Mouse (Mus musculus) kidney, adult 9 months (tissue): Measurements from ENCODE around the gene Slc26a1.
"Not testable (repeated sequence)": the region's sequence is repeated elsewhere in the genome, so short reads cannot be mapped to it uniquely, and the experiment has no call there.

Experiments
- DNase-seq: peaks from one replicate; pipeline ENCODE4 v3.0.0; 2022

The Slc26a1 gene

DNA sequence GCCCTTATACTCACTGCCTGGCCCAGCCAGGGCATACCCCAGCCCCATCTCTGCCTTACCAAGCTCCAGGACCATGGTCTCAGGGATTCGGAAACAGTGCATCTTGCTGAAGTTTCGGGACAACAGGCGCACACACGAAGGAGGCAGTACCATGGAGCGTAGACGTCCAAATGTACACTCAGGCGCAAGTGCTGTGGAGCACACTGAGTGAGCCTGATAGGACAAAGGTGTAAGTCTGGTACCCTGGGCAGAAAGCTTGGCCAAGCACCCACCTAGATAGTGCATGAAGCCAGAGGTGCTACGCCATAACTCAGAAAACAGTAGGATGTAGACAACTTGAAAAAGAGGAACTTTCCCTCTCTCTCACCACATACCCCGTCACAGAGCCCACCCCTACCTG is 20.0 kb downstream of the Slc26a1 start:
- no peak for DNase-seq

DNA sequence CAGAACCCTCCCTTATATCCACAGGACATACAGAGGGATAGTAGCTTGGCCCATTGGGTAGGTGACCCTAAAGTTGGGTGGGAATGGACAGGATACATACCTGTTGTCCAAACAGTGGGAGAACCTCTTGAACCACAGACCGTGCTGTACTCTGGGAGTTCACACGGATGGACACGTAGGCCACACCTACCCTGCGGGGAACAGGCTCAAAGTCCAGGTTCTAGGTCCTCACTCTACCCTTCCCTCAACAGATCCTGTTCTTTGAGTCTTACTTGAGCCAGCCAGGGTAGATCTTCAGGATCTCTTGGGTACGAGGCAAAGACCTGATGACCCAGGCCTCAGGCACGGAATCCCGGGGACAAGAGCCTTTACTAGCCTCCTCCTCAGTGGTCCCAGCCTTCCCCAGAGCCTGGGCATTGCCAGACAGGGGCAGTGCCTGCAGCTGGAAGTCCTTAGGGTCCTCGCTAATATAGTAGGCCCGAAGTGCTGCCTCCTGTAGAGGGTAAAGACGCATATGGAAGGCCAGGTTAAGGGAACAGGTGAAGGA is 20.9 kb downstream of the Slc26a1 start:
- DNase-seq = peak; percentile 79

DNA sequence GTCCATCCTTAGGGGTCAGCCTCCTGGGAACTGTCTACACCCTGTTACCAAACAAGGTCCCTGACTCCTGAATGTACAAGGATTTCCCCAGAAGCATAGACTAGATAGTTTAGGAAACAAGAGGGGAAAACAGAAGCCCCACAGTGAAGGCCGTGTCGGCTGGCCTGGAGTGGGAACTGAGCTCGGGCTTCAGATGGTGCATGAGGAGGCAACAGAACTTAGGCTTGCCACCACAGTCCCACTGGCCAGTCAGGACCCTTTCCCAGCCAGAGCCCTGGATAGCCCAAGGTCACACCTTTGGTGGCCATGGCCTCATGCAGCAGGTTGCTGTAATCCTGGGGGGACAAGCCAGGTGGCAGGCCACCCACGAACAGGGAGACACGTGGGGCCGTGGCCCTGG is 22.0 kb downstream of the Slc26a1 start:
- no peak for DNase-seq

DNA sequence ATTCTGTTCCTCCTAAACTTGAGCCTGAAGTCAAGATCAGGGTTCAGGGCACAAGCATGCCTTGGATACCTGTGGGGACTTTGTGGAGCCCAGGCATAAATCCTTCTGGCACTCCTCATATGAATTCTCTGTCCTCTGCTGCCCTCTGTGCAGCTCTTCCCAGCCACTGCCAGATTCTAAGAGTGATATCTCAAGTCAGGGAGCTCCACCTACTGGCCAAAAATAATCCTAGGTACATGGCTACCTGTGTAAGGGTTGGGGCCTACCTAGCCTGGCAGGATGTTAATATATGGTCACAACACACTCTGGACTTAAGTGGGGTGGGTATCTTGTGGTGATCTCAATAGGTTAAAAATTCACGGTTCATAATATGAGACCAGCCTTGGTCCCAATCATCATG is 23.5 kb downstream of the Slc26a1 start:
- peak; percentile 90 for DNase-seq

DNA sequence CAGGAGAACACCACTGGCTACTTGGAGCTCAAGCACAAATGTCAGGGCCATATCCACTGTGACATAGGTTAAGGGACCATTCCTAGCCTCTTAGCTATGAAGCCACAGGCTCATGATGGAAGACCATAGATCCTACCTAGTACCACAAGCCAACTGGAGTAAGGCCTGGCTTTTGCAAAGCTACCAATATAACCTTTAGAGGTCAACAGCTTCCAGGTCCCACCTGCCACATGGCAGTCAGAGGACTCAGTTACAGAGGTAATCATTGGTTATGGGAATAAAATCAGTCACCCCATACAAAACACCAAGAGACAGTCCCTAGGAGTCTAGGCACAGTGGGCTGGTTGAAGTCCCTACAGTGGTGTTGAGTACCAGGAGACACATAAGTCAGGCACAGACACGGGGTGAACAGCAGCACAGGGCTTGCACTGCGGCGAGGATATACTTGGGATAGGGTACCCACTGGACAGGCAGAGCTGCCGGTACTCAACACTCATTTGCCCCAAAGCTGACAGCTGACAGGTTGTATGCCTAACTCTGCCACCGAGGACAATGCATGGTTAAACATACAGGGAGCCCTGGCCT is 24.1 kb downstream of the Slc26a1 start:
- no peak for DNase-seq

DNA sequence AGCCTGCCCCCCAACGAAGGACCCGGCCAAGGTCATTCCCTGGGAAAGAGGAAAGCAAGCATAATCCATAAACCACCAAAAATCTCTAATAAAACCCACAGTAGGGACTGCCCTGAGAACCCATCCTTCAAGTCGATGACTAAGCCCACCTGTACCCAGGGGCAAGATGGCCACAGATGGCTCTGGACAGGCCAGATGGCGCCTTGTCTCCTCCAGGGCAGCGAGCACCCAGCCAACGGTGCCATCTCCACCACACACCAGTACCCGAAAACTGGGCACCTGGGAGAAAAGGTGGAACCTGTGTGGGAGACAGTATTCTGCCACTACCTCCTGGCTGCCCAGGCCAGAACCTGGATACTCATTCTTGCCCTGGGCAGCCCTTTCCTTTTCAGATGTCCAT is 25.0 kb downstream of the Slc26a1 start:
- DNase-seq = no peak

DNA sequence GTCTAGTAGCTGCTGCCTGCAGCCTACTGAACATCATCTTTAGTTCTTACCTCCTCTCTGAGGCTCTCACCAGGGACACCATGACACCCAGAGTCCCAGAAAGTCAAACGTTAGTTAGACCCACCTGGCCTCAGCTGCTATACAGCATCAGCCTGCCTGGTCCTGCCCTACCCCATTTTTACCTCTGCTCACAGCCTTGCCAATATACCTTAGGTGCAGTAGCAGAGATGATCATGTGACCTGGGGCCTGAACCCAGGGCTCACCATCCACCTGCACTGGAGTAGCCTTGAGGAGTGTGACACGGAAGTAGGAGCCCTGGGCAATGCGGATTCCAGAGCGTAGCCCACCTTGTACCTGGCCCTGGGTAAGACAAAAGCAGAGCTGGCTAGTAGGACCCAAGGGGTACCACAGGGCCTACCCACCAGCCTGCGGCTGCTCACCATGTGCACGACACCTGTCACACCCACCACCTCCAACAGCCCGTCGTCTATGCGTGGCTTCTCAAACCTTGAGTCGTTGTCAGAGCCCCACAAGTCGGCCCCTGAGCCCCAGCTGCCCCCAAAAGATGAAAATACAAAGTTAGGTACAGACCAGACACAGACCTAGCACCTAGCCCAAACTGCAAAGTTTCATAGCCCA is 26.3 kb downstream of the Slc26a1 start:
- no peak for DNase-seq

DNA sequence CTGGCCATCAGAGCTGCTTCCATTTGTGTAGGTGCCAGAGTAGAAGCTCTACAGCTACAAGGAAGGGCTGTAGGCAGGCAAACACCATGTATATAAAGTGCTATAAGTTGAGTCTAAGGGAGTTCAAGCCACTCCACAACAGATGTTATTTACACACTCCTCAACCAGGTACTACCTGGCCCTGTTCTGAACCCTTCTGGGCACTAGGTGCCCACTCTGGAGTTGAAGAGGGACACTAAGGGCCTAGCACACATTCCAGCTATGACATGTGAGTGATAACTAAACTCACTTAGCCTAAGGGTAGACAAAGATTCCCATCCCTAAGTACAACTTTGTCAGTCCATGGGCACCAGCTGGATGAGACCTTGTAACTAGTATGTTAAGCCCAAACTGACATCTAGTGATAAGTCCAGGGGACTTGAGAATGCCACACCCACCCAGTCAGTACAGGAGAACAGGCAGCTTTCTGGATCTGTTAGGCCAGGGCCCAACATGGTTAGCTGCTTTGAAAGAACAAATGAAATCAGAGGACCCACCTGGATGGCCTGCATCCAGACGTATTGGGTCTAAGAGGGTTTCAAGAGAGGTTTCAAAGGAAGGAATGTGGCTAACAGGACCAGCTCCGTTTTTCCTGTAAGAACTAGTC is 27.4 kb downstream of the Slc26a1 start:
- no peak for DNase-seq

DNA sequence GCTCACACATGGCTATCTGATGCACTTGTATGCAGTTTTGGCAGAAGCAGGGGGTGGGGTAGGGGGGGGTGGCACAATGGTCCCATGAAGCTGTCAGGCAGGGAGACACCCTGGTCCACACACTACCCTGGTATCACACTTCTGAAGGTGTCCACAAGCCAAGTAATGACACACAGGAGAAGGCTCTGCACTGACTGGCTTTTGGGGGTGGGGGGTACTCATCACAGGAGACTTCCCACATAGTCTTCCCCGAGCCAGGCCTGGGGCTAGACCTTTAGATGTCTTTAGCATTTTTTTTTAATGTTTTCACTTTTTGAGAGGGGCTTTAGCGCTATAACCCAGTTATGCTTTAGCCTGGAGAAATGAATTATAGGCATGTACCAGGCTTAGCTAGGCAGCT is 28.1 kb downstream of the Slc26a1 start:
- no peak for DNase-seq

DNA sequence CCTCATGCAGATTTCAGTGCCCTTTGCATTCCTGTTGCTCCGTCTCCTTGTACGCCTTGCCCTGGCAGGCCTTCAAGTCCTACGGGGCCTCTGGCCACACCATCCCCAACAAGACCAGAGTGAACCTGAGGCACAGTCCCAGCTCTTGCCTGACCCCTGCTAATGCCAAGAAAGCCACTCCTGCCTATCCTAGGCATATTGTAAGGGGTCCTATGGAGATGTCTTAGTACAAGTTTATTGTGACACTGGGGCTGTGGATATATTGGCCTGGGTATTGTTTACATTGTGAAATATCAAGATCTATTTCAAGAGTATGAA is 29.1 kb downstream of the Slc26a1 start:
- no peak for DNase-seq

DNA sequence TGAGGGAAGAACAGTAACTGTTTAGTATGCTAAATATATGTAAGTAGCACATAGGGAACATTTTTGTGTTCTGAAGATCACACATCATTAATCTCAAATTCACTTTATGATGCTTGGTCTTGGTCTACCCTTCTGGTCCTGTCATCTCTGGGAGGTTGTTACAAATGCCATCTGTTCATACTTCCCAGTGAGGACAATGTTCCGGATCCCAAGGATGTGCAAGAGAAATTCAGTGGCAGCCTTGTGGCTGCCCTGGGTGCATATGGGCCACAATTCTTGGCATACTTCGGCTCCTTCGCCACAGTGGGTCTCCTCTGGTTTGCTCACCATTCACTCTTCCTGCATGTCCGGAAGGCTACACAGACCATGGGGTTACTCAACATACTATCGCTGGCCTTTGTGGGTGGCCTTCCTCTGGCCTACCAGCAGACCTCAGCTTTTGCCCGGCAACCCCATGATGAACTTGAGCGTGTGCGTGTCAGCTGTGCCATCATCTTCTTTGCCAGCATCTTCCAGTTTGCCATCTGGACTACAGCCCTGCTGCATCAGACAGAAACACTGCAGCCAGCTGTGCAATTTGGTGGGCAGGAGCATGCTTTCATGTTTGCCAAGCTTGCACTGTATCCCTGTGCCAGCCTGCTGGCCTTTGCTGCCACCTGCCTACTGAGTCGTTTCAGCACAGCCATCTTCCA is 29.6 kb downstream of the Slc26a1 start:
- no peak for DNase-seq

DNA sequence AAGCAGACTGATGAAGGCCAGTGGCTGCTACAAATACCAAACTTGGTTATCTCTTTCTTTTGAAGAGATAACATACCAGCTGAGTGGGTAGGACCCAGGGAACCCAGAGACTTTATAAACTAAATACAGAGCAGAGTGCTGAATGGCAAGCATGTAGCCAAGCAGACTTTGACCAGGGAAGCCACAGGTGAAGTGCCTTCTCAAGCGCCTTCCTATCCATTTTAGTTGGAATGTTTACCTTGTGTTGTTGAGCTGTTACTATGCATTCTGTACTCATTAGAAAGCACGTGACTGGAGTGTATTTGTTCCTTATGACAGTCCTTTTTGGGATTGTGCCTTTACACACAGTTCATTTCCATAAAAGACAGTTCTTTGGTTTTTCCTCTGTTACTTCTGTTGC is 31.7 kb downstream of the Slc26a1 start:
- DNase-seq = no peak

DNA sequence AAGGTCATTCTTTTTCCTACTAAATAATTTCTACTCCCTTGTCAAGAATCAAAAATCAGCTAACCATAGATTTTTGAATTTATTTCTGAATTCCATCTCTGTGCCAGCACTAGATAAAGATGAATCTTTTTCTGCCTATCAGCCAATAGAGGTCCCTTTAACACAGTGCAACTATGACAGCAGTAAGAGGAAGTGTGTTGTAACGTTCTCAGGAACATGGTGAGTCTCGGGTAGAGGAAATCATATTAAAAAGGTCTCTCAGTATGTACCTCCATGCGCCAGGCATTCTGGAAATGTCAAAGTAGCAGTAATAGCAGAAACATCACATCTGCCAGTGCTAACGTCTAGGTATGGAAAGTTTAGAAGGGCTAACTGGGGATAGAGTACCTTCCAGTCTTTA is 39.2 kb downstream of the Slc26a1 start:
- no peak for DNase-seq

DNA sequence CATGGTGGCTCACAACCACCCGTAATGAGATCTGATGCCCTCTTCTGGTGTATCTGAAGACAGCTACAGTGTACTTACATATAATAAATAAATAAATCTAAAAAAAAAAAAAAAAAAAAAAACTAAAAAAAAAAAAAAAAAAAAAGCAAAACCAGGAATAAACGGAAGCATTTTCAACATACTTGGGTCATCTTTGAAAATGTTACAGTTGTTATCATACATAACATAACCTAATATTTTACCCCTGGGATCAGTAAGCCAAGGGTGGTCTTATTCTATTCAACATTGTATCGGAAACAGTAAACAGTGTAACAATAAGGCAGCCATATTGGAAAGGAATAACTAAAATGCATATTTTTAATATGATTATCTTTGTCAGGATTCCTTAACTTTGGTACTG is 41.3 kb downstream of the Slc26a1 start:
- not testable (repeated sequence) for DNase-seq

DNA sequence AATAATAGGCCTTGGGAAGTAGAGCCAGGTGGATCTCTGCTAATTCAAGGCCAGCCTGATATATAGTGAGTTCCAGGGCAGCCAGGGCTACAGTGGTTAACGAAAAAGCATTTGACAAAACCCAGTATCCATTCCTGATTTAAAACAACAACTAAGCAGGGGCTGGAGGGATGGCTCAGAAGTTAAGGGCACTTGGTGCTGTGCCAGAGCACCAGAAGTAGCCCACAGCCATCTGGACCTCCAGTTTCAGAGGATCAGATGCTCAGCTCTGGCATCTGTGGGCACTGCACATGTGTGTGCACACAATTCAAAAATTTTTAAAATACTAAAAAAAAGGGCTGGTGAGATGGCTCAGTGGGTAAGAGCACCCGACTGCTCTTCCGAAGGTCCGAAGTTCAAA is 41.7 kb downstream of the Slc26a1 start:
- DNase-seq = no peak

DNA sequence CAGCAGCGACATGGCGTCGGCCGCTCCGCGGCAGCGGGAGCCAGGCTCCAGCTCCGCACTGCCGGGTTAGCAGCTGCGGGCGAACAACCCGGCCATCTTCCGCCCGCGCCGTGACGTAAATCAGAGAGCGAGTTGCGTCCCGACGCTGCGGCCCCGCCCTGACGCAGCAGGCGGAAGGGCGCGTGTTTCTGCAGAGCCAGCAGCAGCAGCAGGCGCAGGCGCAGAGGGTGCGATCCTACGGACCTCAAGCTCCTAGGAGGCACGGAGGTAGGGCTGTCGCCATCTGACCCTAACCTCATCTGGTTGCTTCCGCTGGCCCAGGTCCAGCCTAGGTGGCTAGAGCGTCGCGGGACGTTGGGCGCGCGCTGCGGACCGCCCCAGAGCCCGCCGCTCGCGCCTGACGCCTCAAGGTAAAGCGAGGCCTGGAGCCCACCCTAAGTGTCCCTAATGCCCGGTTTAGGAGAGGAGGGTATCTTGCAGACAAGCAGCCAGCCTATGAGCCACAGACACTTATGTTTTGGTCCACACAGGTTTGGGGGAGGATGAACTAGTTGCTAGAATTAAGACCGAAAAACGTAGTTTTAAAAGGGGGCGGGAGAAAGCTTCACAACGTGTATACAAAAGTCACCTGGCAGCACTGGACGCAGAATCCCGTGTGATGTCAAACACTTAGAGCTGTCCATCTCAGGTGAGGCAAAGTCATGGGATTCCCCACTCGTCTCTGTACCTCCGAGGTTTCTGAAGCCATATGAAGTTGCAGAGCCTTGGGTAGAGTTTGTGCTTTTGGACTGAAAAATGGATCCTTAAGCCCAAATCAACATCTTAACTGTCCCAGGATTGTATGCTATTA is 45.5 kb downstream of the Slc26a1 start, which contains the start of the genes Gak and Tmem175:
TSS of gene Gak (minus strand) at position 122 of the 850 bp plus-strand sequence.
TSS of gene Tmem175 (plus strand) at position 137 of the 850 bp plus-strand sequence.
- DNase-seq = peak; percentile 93

DNA sequence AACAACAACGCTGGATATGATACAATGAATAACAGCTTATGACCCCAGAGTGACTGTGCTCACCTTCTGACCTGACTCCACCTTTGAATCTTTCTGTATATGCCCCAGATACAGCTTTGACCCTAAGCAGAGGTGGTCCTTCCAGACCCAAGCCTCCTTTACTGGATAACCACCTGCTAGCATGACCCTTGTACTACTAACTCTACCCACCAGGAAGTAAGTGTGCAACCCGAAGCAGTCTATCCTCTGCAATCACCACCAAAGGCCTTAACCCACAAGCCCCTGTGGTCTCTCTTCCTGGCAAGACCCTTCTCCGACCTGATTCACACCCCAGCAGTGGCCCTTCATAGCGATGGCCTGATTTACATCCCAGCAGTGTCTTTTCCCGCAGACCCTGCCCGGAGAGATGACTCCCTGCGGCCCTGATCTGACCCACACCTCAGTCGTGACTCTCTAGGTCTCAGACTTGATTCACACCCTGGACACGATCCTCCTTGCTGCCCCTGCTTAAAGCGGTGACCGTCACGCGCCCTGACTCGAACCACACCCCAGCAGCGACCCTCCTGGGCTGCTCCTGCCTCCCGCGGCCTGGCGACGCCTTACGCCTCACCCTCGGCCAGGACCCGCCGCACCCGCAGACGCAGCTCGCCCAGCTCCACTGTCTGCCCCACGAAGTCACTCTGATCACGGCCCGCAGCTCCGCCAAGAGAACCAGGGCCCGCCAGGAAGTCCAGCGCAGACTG is 46.3 kb downstream of the Slc26a1 start:
- DNase-seq = no peak

DNA sequence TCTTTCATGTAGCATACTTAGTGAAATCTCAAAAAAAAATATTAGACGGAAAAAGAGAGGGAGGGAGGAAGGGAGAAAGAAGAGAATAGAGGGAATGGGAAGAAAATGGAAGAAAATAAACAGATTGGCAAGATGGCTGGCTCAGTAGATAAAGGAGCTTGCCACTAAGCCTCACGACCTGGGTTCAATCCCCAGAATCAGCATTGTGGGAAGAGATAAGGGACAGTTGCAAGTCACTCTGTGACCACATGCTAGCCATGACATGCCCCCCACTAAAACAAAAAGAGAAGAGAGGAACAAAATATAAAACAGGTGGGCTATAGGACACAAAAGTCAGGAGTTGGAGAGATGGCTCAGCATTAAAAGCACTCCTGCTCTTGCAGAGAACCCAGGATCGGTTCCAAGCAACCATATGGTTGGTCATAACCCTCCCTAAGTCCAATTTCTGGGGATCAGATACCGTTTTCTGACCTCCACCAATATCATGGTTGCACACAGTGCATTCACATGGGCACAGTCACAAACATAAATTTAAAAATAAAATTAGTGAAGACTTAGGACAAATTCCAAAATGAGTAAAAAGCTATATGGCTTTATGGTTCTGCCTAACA is 49.2 kb downstream of the Slc26a1 start:
- DNase-seq = no peak

DNA sequence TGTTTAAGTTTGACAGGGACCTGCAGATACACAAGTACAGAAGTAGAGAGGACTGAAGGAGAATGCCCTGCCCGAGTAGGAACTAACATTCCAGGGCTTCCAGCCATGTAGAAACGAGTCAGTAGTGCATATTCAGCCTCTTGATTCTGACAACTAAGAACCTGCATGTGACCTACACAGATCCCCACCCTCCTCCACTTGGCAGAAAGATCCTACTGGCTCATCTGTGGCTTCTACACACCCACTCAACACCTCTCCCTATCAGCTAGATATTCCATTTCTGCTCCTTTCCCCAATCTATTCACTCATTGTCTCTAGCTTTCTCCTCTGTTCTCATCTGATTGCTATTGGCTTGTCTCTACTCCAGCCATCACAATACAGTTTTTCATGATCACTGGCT is 53.5 kb downstream of the Slc26a1 start:
- no peak for DNase-seq
